Mouse (Mus musculus) limb, embryonic 15.5 days (tissue): ENCODE measurements at regions not wholly inside any gene's neighbourhood (a gene's known extent, or its start where the extent isn't known, plus 50 kb on each side); places are given as distances from the start of the nearest gene placed in this dataset.

Experiments used
- ATAC-seq: fragments of 200-750 bp; cut with Nextera tagmentation; 2 replicates; pipeline ENCODE4 v1.8.0; 2017; ENCODE audit warnings: low read depth, moderate TSS enrichment; ENCODE audit not compliant: insufficient number of reproducible peaks, low FRiP score, low TSS enrichment
- H3K27ac ChIP-seq: fragments of 300-500 bp; sonication (generic); 2 replicates; pipeline ENCODE4 v1.5.1; 2015; ENCODE audit warnings: moderate library complexity, mild to moderate bottlenecking, inconsistent platforms
- H3K27me3 ChIP-seq: fragments of 300-500 bp; sonication (generic); 2 replicates; pipeline ENCODE4 v1.6.1; 2015; ENCODE audit warnings: inconsistent platforms
- H3K36me3 ChIP-seq: fragments of 300-500 bp; sonication (generic); 2 replicates; pipeline ENCODE4 v1.6.1; 2015; ENCODE audit warnings: inconsistent platforms
- H3K4me1 ChIP-seq: fragments of 300-500 bp; sonication (generic); 2 replicates; pipeline ENCODE4 v1.6.1; 2015; ENCODE audit warnings: inconsistent platforms
- H3K4me2 ChIP-seq: fragments of 300-500 bp; sonication (generic); 2 replicates; pipeline ENCODE4 v1.6.1; 2015; ENCODE audit warnings: mild to moderate bottlenecking, inconsistent platforms
- H3K4me3 ChIP-seq: fragments of 300-500 bp; sonication (generic); 2 replicates; pipeline ENCODE4 v1.5.1; 2015; ENCODE audit warnings: mild to moderate bottlenecking, inconsistent platforms
- H3K9ac ChIP-seq: fragments of 300-500 bp; sonication (generic); 2 replicates; pipeline ENCODE4 v1.6.1; 2015; ENCODE audit warnings: inconsistent platforms
- H3K9me3 ChIP-seq: fragments of 300-500 bp; sonication (generic); 2 replicates; pipeline ENCODE4 v1.6.1; 2016; ENCODE audit warnings: inconsistent platforms
- WGBS: fragments of 180-500 bp; shearing (Covaris S2); methylation state at CpG from one replicate; pipeline ENCODE4 v1.1.7; 2015; 5-methylcytosine and 5-hydroxymethylcytosine counted together

GRCm38 (mm10) chr12:77638266-77638665 is 400.3 kb downstream of the Fut8 start:
- H3K4me2 ChIP-seq = no peak overlapping the region
- H3K4me1 ChIP-seq = no peaks in the 10 kb centered on the region
- ATAC-seq = no peak
- H3K27me3 ChIP-seq = no peaks in the 10 kb centered on the region
- H3K9me3 ChIP-seq = no peaks in the 10 kb centered on the region
- no peak overlapping the region for H3K9ac ChIP-seq
- H3K36me3 ChIP-seq = no peaks in the 10 kb centered on the region
- WGBS = 38% methylated on average over 7 of the region's 7 CpGs
- H3K4me3 ChIP-seq = no peak overlapping the region
- H3K27ac ChIP-seq = no peak overlapping the region

GRCm38 (mm10) chr12:77642336-77642735 is 404.4 kb downstream of the Fut8 start:
- H3K9ac ChIP-seq = no peak overlapping the region
- no peaks in the 10 kb centered on the region for H3K9me3 ChIP-seq
- H3K27me3 ChIP-seq = no peaks in the 10 kb centered on the region
- no peak overlapping the region for H3K4me3 ChIP-seq
- ATAC-seq = no peak
- 64% methylated on average over 4 of the region's 4 CpGs for WGBS
- no peaks in the 10 kb centered on the region for H3K4me1 ChIP-seq
- no peaks in the 10 kb centered on the region for H3K36me3 ChIP-seq
- no peak overlapping the region for H3K27ac ChIP-seq
- H3K4me2 ChIP-seq = no peak overlapping the region

DNA sequence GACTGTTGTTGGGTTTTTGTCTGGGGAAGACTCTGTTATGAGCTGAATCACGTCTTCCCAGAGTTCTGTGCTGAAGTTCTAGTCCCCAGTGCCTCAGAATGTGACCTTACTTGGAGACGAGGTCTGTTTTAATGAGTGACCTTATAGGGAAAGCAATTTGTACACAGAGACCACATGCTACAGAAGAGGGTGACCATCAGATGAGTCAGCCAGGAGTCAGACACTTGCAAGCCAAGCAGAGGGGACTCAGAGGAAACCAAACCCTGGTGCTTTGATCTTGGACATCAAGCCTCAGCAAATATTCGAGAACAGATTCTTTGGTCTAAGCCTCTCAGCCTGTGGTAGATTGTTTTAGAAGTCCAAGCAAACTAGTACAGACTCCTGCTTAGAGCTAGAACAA is 409.9 kb downstream of the Fut8 start:
- H3K4me3 ChIP-seq = no peak overlapping the region
- 57% methylated on average over 3 of the region's 3 CpGs for WGBS
- no peaks in the 10 kb centered on the region for H3K4me1 ChIP-seq
- H3K9ac ChIP-seq = no peak overlapping the region
- no peak overlapping the region for H3K27ac ChIP-seq
- no peak overlapping the region for H3K4me2 ChIP-seq
- H3K27me3 ChIP-seq = no peaks in the 10 kb centered on the region
- H3K9me3 ChIP-seq = no peaks in the 10 kb centered on the region
- ATAC-seq = no peak
- no peaks in the 10 kb centered on the region for H3K36me3 ChIP-seq

DNA sequence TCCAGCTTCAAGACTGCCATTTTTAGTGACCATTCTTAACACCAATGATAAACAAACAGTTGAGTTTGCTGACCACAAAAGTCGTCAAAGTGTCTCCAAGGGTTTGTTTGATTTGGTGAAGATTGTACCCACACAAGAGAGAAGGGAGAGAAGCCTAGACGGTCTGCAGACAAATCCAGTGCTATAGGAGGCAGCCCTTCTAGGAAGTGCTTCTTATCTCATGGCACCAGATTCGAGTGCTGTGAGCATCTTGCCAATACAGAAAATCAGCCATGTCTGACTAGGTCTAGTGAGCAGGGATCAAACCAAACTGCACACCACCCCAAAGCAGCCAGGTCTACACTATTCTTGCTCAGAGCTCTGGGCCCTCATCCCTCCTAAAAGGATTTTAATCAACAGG is 416.4 kb downstream of the Fut8 start:
- Histone ChIP-seq H3K4me1 (no peaks in the 10 kb centered on the region), H3K27me3 (no peaks in the 10 kb centered on the region), H3K9ac (no peak overlapping the region), H3K27ac (no peak overlapping the region), H3K4me2 (no peak overlapping the region), H3K36me3 (no peaks in the 10 kb centered on the region), H3K9me3 (no peaks in the 10 kb centered on the region), H3K4me3 (no peak overlapping the region)
- 59% methylated on average over 3 of the region's 3 CpGs for WGBS
- ATAC-seq = no peak

DNA sequence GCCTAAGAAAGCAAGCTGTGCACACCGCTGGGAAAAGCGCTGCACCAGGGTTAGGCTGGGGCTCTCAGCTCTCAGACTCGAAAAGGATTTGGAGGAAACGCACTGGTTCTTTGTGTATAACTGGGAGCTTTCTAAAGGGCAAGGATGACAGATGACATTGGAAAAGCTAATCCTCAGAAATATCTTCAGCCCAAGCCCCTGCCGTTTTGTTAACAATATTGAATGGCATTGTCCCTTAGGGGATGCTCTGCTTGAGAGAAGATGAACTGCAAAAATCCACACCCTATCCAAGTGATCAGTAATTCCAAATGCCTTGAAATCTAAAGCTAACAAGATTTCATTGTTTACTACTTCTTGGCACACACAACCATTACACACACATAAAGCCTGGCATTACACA is 419.1 kb downstream of the Fut8 start:
- Histone ChIP-seq H3K4me2 (no peak overlapping the region), H3K9ac (no peak overlapping the region), H3K4me1 (no peaks in the 10 kb centered on the region)

GRCm38 (mm10) chr12:77657878-77658277 is 420.0 kb downstream of the Fut8 start:
- no peak for ATAC-seq
- H3K4me3 ChIP-seq = no peak overlapping the region
- no peak overlapping the region for H3K27ac ChIP-seq
- no peaks in the 10 kb centered on the region for H3K9me3 ChIP-seq
- H3K9ac ChIP-seq = no peak overlapping the region
- no peak overlapping the region for H3K4me2 ChIP-seq
- no peaks in the 10 kb centered on the region for H3K36me3 ChIP-seq
- H3K27me3 ChIP-seq = no peaks in the 10 kb centered on the region
- no peaks in the 10 kb centered on the region for H3K4me1 ChIP-seq
- 33% methylated on average over 3 of the region's 3 CpGs for WGBS

More for the DNA sequence above, 419.1 kb downstream of the Fut8 start:
- no peaks in the 10 kb centered on the region for H3K27me3 ChIP-seq
- no peak overlapping the region for H3K4me3 ChIP-seq
- no peak for ATAC-seq
- WGBS = 58% methylated on average over 5 of the region's 5 CpGs
- no peaks in the 10 kb centered on the region for H3K36me3 ChIP-seq
- no peak overlapping the region for H3K27ac ChIP-seq
- H3K9me3 ChIP-seq = no peaks in the 10 kb centered on the region

- no peak for ATAC-seq
These were observed 425.3 kb downstream of the Fut8 start for GRCm38 (mm10) chr12:77663180-77663579.

GRCm38 (mm10) chr12:77663665-77664374 is 425.9 kb downstream of the Fut8 start:
- H3K27ac ChIP-seq = no peak overlapping the region
- no peak for ATAC-seq
- H3K36me3 ChIP-seq = no peaks in the 10 kb centered on the region
- H3K9ac ChIP-seq = no peak overlapping the region
- no peaks in the 10 kb centered on the region; the same call in 1 of the 2 replicates for H3K4me1 ChIP-seq
- no peaks in the 10 kb centered on the region for H3K9me3 ChIP-seq
- H3K4me2 ChIP-seq = no peak overlapping the region
- no peak overlapping the region for H3K4me3 ChIP-seq
- WGBS = 65% methylated on average over 7 of the region's 7 CpGs
- no peaks in the 10 kb centered on the region for H3K27me3 ChIP-seq

More at GRCm38 (mm10) chr12:77663180-77663579, 425.3 kb downstream of the Fut8 start:
- Histone ChIP-seq H3K4me1 (no peaks in the 10 kb centered on the region; the same call in 1 of the 2 replicates), H3K27ac (no peak overlapping the region), H3K4me3 (no peak overlapping the region), H3K27me3 (no peaks in the 10 kb centered on the region), H3K9ac (no peak overlapping the region), H3K36me3 (no peaks in the 10 kb centered on the region), H3K4me2 (no peak overlapping the region), H3K9me3 (no peaks in the 10 kb centered on the region)
- WGBS = 75% methylated on average over 3 of the region's 3 CpGs

DNA sequence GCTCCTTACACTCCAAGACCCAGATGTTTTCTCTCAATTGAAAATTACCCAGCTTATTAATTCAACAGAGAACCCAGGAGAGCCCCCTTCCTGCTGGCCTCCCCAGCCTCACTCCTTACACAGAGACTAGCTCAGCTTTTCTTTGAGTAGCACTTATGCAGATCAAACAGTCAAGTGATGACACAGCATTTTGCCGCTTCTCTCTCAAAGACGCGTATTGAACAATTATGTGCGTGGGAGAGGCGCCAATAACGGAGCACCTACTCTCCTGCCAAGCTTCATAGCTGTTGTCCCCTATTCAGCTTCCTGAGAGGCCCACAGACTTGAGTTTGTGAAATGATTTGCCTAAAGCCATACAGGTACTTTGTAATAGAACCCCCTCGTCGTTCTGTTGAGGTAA is 428.5 kb downstream of the Fut8 start:
- 73% methylated on average over 8 of the region's 8 CpGs for WGBS
- no peak overlapping the region for H3K9ac ChIP-seq
- no peaks in the 10 kb centered on the region; the same call in 1 of the 2 replicates for H3K4me1 ChIP-seq
- 0 out of 2 replicates have a peak, but pooled peaks cover 7% of the 10 kb centered on the region for H3K27me3 ChIP-seq
- no peak overlapping the region for H3K27ac ChIP-seq
- no peak overlapping the region for H3K4me2 ChIP-seq
- H3K9me3 ChIP-seq = no peaks in the 10 kb centered on the region
- no peak for ATAC-seq
- no peak overlapping the region for H3K4me3 ChIP-seq
- H3K36me3 ChIP-seq = no peaks in the 10 kb centered on the region

DNA sequence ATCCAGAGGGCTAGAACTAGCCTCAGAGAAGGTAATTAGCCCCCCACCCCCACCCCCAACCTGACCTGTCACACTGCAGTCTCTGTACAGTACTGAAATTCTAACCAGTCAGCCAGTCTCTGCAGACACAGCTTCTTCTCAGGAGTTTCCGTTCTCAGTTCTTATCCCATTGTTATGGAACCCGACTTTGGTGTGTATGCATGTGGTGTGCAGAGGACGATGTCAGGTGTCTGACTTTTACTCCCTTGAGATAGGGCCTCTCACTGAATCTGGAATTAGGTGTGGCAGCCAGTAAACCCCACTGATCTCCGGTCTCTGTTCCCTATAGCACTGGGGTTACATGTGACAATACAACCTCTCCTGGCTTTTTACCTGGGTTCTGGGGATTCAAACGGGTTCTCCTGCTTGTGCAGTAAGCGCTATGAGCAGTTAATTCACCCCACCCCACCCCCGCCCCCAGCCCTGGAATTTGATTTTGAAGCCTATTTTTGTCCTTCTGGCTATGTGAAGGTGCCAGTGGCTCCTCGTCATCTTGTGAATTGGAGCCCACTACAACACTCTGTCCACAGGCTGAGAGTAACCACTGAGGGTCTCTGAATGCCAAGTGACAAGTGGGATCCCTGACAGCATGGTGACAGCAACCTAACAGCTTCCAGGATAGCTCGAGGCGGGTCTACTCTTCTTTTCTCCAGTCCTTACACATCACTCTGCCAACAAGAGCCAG is 429.4 kb downstream of the Fut8 start:
- no peak overlapping the region for H3K4me2 ChIP-seq
- no peak overlapping the region for H3K9ac ChIP-seq
- WGBS = 64% methylated on average over 10 of the region's 10 CpGs
- no peaks in the 10 kb centered on the region for H3K9me3 ChIP-seq
- H3K4me3 ChIP-seq = no peak overlapping the region
- 0 out of 2 replicates have a peak, but pooled peaks cover 7% of the 10 kb centered on the region for H3K27me3 ChIP-seq
- no peaks in the 10 kb centered on the region for H3K36me3 ChIP-seq
- no peaks in the 10 kb centered on the region; the same call in 1 of the 2 replicates for H3K4me1 ChIP-seq
- no peak for ATAC-seq
- no peak overlapping the region for H3K27ac ChIP-seq

DNA sequence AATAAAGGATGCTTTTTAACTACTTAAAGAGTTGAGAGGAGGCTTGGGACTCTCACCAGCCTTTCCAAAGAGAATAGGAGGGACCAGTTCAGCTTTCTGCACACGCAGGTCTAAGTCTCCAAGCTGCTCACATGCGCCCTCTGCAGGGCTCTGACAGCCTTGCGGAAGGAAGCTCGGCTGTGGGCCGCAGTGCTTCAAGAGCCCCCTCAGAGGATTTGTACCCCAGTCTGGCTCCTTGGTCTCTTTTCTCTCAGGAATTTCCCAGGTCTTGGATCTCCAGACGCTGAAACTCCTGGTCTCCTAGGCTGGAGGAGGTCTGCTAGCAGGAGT is 429.9 kb downstream of the Fut8 start:
- Histone ChIP-seq H3K36me3 (no peaks in the 10 kb centered on the region), H3K27ac (no peak overlapping the region), H3K4me1 (no peaks in the 10 kb centered on the region; the same call in 1 of the 2 replicates), H3K9ac (no peak overlapping the region), H3K4me2 (no peak overlapping the region), H3K9me3 (no peaks in the 10 kb centered on the region), H3K4me3 (no peak overlapping the region), H3K27me3 (0 out of 2 replicates have a peak, but pooled peaks cover 7% of the 10 kb centered on the region)
- ATAC-seq = no peak
- WGBS = 3% methylated on average over 6 of the region's 6 CpGs

DNA sequence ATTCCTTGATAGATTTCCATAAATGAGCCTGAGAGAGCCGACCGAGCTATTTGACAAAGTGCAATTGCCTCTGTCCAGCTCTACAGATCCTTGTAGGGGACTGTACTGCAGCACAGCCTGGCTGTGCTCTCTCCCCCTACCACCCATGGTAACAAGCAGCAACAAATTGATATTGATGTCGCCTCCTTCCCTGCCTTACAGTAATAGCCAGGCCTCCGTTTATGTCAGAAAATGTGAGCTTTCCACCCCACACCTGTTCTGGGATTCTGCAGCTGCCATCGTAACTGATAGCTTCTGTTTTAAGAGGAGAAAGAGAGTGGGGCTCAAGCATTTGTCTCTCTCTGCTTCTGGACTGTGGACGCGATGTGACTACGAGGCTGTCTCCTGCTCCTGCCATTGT is 432.6 kb downstream of the Fut8 start:
- Histone ChIP-seq H3K27me3 (0 out of 2 replicates have a peak, but pooled peaks cover 7% of the 10 kb centered on the region), H3K9ac (no peak overlapping the region), H3K9me3 (no peaks in the 10 kb centered on the region), H3K4me1 (peaks cover 5% of the 10 kb centered on the region; the same call in 1 of the 2 replicates), H3K27ac (no peak overlapping the region), H3K4me2 (no peak overlapping the region), H3K4me3 (no peak overlapping the region), H3K36me3 (no peaks in the 10 kb centered on the region)
- 67% methylated on average over 8 of the region's 8 CpGs for WGBS
- ATAC-seq = no peak
